Mouse (Mus musculus) liver, adult (tissue): ENCODE measurements around the gene Adrm1.

Source experiments
- GATA4 ChIP-seq: IDR thresholded peaks from 2 replicates; pipeline ENCODE4 v1.6.1; 2014; ENCODE audit warnings: mild to moderate bottlenecking, low read length; ENCODE audit not compliant: insufficient replicate concordance

Gene Adrm1

GRCm38 (mm10) chr2:180224647-180225043 lies 53.4 kb downstream of the Adrm1 start:
- no peak for TF ChIP-seq GATA4

- TF ChIP-seq GATA4: no peak
These were observed 53.9 kb downstream of the Adrm1 start for GRCm38 (mm10) chr2:180225044-180225761.
